Mouse (Mus musculus) T-cell, adult 2 months (primary cell): ENCODE measurements at regions not wholly inside any gene's neighbourhood (a gene's known extent, or its start where the extent isn't known, plus 50 kb on each side); places are given as distances from the start of the nearest gene placed in this dataset.
"Not testable (repeated sequence)": the region's sequence is repeated elsewhere in the genome, so short reads cannot be mapped to it uniquely, and the experiment has no call there.

ENCODE experiments used
- DNase-seq: peaks from one replicate; pipeline ENCODE4 v3.0.0; 2022; ENCODE audit warnings: low spot score

DNA sequence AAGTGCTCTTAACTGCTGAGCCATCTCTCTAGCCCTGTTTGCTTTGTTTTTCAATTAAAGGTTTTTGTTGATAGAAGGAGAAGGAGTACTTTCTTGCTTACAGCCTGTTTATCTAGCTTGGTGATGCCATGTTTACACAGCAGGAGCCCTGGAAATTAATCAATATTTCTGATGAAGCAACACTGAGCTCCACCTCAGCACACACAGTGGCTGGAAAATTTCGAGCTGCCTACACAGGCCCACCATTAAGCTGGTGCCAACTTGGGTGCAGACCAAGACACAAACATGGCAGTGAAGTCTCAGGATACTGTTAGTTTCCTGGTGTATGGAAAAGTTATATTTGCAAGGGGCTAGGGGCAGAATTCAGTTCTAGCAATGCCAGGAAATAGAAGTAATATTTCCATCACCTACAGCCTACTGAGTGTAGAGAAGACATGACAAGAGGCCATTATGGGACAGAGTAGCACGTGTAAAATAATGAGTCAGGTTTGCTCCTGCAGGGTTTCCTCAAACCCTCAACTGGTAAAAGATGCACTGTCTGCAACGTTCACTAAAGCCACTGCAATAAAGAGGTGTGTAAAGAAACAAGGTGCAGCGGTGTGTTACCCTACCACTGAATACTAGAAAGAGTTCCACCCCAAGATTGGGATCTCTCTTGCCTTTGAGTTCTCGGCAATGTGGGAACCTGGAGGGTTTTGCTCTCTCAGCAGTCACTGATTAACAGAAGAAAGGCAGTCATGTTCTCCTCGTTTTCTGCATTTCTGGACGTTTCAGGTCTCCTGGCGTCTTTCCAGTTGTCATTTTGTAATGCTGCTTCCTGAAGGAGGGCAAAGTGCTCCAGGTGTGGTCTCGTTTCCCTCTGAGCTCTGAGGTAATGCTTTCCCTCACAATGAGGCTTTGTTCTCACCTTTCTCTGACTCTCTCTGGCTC is 108.8 kb upstream of the Fhl2 start:
- DNase-seq: no peak

DNA sequence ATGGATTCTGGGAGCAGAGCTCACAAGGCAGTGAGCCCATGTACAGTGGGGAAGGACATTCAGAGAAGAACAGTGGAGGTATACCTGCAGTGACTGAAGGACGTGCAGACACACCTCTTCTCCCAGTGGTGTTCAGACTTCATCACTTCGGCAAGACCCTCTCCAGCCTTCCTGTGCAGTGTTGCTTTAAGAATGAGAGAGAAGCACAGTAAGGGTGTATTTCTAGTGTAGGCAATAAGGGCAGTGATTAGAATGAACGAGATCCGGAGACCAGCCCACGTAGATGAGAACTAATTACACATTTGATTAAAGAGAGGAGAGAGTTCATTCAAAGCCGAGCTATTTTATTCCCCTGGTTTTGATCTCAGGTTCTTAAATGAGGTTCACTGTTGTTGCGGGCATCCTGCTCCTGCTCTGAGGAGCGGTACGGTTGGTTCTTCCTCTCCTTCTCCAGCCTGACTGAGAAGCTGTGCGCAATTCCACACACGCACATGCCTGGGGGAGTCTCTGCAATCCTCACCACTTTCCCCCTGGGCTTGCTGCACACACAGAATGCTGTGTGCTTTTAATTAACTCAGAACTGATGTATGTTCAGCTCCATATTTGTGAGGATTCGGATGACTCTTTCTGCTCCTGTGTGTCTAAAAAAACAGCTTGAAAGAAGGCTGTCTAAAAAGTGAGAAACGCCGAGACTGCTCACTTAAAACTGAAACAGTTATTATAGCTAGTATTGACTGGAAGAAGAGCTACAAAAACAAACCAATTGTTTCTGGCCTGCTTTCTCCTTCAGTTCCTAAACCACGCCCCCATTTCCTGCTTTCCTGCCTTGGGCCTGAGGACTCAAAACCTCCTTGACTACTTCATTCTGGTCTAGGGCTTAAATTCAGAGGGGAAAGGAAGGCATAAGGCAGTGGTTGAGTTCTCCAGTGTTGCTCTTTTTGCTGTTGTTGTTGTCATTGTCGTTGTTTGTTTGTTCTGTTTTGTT is 114.2 kb upstream of the Fhl2 start:
- no peak for DNase-seq

DNA sequence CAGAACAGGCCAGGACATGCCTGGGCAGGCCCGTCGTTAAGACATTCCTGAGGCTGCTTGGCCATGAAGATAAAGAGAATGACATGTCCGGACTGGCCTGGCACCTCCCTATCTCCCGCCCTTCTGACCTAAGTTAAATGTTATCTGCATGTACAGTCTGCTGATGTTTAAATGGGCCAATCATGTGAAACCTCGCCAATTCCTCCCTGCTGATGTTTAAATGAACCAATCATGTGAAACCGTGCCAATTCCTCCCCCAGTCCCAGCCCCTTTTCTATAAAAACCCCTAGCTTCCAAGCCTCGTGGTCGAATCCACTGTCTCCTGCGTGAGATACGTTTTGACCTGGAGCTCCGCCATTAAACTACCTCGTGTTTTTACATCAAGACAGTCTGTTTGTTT is 119.5 kb upstream of the Fhl2 start:
- not testable (repeated sequence) for DNase-seq

- no peak for DNase-seq
Observed at GRCm38 (mm10) chr1:43317076-43317871, 120.5 kb upstream of the Fhl2 start.

- DNase-seq: not testable (repeated sequence)
Observed at GRCm38 (mm10) chr1:43333488-43333887, 110.9 kb upstream of the Nck2 start.

- DNase-seq: no peak
Observed at GRCm38 (mm10) chr1:43337168-43337784, 107.1 kb upstream of the Nck2 start.

GRCm38 (mm10) chr1:43338096-43338915 is 106.1 kb upstream of the Nck2 start:
- no peak for DNase-seq

- no peak for DNase-seq
Observed at GRCm38 (mm10) chr1:43342848-43343247, 101.5 kb upstream of the Nck2 start.

- no peak for DNase-seq
Observed at GRCm38 (mm10) chr1:43343410-43343809, 101.0 kb upstream of the Nck2 start.

GRCm38 (mm10) chr1:43344001-43344400 is 100.4 kb upstream of the Nck2 start:
- no peak for DNase-seq

- DNase-seq: no peak
Observed at GRCm38 (mm10) chr1:43347152-43347551, 97.2 kb upstream of the Nck2 start.

GRCm38 (mm10) chr1:43349966-43350365 is 94.4 kb upstream of the Nck2 start:
- no peak for DNase-seq

GRCm38 (mm10) chr1:43358191-43358590 is 86.2 kb upstream of the Nck2 start:
- DNase-seq: no peak

GRCm38 (mm10) chr1:43359662-43360061 is 84.7 kb upstream of the Nck2 start:
- DNase-seq: no peak

GRCm38 (mm10) chr1:43360291-43360690 is 84.1 kb upstream of the Nck2 start:
- DNase-seq: no peak

GRCm38 (mm10) chr1:43360741-43361140 is 83.6 kb upstream of the Nck2 start:
- DNase-seq: no peak

DNA sequence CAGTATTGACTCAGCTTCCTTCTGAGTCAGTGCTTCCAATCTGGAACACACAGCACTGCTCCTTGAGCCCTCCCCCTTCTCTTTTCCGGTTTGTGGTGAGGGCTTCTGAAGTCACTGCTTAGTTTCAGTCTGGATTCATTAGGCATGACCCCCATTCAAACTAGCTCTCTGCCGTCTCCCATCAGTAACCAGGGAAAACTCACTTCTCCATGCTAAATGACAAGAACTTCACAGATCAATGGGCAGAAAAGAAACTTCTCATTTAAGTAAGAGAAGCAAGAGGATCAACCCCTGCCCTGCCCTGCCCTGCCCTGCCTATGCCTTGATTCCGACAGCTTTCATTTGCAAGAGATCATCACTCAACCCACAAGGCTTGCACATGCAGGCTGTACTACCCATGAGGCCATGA is 82.9 kb upstream of the Nck2 start:
- peak; percentile 16 for DNase-seq

GRCm38 (mm10) chr1:43362136-43362535 is 82.2 kb upstream of the Nck2 start:
- DNase-seq: peak; percentile 9

DNA sequence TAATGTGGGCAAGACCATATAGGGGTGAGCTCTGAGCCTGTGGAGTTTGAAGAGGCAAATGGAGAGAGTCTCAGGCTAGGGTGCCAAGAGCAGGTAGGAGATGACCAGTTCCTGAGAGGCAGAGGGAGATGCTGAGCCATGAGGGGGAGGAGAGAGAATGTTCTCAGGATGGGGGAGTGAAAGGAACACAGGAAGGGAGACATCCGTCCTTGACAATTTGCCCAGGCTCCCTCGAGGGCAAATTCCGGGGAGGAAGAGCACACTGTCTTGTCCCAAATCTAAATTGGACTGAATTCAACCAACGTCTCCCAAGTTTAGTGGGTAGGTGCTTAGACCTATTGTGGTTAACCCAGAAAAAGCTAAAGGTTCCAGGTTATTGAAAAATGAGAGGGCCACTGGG is 81.2 kb upstream of the Nck2 start:
- DNase-seq: no peak

- DNase-seq: no peak
Observed at GRCm38 (mm10) chr1:43366433-43366832, 77.9 kb upstream of the Nck2 start.
